Mouse (Mus musculus): ENCODE data around the gene 4933417A18Rik.
A peak's percentile ranks its signal among the peaks of the same experiment; 100 is the strongest.
"Not testable (repeated sequence)": the region's sequence is repeated elsewhere in the genome, so short reads cannot be mapped to it uniquely, and the experiment has no call there.

Gene 4933417A18Rik

GRCm38 (mm10) chr13:34973770-34974169 lies 49.6 kb downstream of the 4933417A18Rik start:
- no peak for DNase-seq (ENCODE audit: inconsistent ontology term)

DNA sequence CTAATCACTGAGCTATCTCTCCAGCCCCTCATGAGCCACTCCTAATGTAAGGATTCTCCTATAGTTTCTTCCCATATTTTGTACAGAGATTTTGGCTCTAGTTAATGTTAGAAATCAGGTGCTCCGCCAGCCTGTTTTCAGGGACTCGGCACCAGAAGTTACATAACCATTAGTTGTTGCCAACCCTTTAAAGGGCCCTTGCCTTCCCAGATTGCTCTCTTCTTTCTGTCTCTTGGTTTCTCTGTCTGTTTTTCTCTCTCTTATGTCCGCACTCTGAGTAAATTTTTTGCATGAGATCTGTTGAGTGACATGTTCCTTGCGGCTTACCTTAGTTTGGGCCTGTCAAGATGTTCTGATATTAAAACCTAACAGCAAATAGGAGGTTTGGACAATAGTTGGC lies 51.9 kb downstream of the 4933417A18Rik start:
- no peak for DNase-seq (ENCODE audit: inconsistent ontology term)

DNA sequence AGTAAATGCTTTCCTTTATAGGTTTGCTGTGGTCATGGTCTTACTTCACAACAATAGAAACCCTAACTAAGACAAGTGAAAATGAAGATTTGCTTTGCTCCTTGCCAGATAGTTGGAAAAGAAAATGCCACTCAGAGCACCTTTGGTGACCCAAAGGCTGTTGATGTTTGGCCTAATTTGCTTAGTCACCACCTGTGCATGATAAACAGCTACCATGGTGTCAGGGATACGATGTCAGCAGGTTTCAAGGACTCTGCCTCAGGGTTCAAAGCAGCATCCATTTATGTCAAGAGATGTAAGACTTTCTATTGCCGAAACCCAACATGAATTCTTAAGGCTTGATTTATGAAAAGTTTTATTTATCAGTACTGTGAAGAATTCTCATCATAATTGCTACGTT lies 53.2 kb downstream of the 4933417A18Rik start:
- no peak for DNase-seq (ENCODE audit: inconsistent ontology term)

DNA sequence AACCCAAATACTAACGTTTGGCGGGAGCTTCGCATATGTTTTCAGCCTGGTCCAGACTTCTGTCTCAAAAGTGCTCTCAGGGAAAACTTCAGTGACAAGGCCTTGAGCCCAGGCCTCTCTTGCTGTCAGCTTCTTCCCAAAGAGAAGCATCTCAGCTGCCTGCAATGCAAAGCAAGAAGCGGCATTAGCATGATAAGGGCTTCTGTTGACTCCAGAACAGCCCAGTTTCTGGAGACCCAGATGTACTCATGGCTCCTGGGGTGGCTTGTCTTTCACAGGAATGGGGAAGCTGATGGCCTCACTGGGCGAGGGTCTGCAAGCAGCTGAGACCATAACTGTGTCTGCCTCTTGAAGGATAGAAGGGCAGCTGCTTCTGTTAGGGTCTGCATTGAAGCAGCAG lies 54.4 kb downstream of the 4933417A18Rik start:
- not testable (repeated sequence) for DNase-seq (ENCODE audit: inconsistent ontology term)

DNA sequence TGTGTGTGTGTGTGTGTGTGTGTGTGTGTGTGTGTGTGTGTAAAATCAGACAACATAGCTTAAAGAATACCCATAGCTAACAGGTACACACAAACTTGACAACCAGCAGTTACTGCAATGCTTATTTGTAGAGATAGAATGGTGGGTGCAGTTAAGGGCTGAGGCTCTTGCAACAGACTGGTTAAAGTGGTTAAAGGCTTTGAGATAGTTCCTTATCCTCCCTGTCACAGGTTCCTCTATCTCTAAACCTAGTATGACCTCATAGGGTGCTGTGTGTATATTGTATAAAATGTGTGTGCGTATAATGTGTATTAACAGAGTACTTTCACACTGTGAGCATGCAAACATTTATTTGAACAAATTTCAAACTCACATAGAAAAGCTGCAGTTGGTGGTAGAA lies 59.3 kb downstream of the 4933417A18Rik start:
- DNase-seq (ENCODE audit: inconsistent ontology term) = not testable (repeated sequence)

DNA sequence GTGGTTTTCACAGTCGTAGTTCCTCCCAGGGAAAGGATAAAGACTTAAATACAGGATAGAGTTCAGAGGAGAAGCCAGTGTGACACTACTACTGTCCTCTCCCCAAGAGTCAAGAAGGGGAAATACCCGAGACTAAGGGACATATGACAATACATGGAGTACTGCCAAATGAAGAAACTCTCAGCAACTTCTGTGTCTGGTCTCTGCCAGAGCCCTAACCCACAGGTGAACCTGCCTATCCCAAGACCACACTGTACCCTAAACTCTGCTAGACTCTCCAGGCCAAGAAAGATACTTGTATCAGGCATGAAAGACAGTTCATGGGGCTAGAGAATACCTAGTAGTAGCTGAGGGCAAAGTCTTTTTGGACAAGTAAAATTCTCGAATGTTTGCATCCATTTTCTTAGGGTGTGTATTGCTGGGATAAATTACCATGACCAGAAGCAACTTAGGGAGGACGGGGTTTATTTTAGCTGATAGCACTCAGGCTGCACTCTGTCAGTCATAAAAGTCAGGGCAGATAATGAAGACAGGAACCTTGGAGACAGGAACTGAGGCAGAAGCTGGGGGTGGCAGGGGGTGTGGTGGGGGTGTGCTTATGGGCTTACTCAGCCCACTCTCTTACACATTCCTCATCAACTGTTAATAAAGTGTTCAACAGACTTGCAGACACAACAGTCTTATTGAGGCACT lies 67.5 kb downstream of the 4933417A18Rik start:
- no peak for DNase-seq (ENCODE audit: inconsistent ontology term)

- DNase-seq (ENCODE audit: inconsistent ontology term) = no peak
Observed at GRCm38 (mm10) chr13:34993085-34993484, 68.9 kb downstream of the 4933417A18Rik start.

- DNase-seq (ENCODE audit: inconsistent ontology term) = no peak
Observed at GRCm38 (mm10) chr13:34993595-34993982, 69.4 kb downstream of the 4933417A18Rik start.

DNA sequence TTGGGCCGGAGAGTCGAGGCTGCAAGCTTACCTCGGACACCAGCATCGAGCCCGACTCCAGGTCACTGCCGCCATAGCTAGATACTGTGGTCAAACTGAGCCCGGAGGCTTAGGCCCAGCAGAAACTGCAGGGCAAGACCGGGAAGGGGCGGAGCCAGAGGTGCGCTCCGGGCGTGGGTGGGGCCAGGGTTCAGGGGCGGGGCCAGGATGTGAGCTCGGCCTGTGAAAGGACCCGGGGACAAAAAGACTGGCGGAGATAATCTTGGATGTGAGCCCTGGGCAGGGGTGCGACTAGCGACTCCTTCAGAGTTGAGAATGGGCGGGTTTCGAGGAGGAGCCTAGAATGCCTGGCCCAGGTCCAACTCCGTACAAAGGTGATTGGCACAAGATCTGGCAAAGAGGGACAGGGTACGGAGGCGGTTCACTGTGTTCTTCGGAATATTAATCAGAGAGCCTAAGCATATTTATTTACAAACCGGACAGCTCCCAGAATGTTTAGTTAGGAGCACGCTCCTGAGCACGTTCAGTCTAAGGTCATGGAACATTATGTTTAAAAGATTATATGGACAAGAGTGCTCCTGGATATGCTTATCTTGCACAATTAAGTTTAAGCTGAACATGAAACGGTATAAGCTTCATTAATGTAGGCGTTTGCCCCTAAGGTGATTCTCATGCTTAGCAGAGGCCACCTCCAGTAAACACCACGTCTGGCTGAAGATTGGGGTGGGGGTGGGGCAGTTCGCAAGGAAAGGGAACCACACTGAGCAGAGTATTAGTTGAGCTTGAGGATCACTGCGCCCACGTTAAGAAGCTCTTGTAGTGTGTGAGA lies 70.0 kb downstream of the 4933417A18Rik start:
- peak; percentile 98 for DNase-seq (ENCODE audit: inconsistent ontology term)

DNA sequence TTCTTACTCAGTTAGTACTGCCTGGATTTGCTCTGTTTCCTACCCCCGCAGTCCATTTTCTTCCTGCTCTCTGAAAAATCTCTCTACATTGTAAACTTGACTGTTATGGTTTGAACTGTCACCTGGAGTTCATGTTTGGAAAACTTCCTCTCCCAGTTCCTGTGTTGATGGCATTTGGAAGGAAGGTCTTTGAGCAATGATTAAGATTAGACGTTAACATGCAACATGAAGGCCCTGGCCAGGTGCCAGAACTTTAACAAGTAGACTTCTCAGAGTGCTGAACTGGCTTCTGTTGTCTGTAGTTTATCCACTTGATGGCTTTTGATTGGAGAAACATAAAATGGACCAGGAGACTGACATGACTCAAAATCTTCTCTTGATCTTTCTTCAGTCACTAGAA lies 71.7 kb downstream of the 4933417A18Rik start:
- no peak for DNase-seq (ENCODE audit: inconsistent ontology term)

Data from Muller cell, postnatal 12 days (primary cell).